Mouse (Mus musculus) heart, postnatal 0 days (tissue): ENCODE results near the gene Kctd21. TPM values are rescaled to one million over a fixed set of nuclear protein-coding genes. Genes with fewer than 3 reads are reported as not detected.

Source experiments
- ATAC-seq: fragments of 200-750 bp; cut with Nextera tagmentation; 2 replicates; pipeline ENCODE4 v1.8.0; 2017; ENCODE audit warnings: low read depth, moderate number of reproducible peaks, moderate library complexity; ENCODE audit not compliant: insufficient read depth
- DNase-seq: peaks from one replicate; pipeline ENCODE4 v3.0.0-alpha.2; 2016; ENCODE audit warnings: low spot score
- H3K27ac ChIP-seq: fragments of 300-500 bp; sonication (generic); 2 replicates; pipeline ENCODE4 v1.5.1; 2014; ENCODE audit warnings: low read depth, mild to moderate bottlenecking
- H3K27me3 ChIP-seq: fragments of 300-500 bp; sonication (generic); 2 replicates; pipeline ENCODE4 v1.6.1; 2014; ENCODE audit warnings: low read length, mixed read lengths; ENCODE audit not compliant: control insufficient read depth, insufficient read depth
- H3K36me3 ChIP-seq: fragments of 300-500 bp; sonication (generic); replicated peaks from 2 replicates; pipeline ENCODE4 v1.6.1; 2014; ENCODE audit warnings: low read length, mixed read lengths; ENCODE audit not compliant: control insufficient read depth, insufficient read depth
- H3K4me1 ChIP-seq: fragments of 300-500 bp; sonication (generic); 2 replicates; pipeline ENCODE4 v1.6.1; 2014; ENCODE audit warnings: antibody characterized with exemption; ENCODE audit not compliant: control insufficient read depth, insufficient read depth
- H3K4me2 ChIP-seq: fragments of 300-500 bp; sonication (generic); 2 replicates; pipeline ENCODE4 v1.6.1; 2014; ENCODE audit warnings: low read depth, mild to moderate bottlenecking, low read length, moderate library complexity
- H3K4me3 ChIP-seq: fragments of 300-500 bp; sonication (generic); 2 replicates; pipeline ENCODE4 v1.5.1; 2014; ENCODE audit warnings: low read depth, low read length
- H3K9ac ChIP-seq: fragments of 300-500 bp; sonication (generic); replicated peaks from 2 replicates; pipeline ENCODE4 v1.6.1; 2014; ENCODE audit warnings: low read depth, low read length, mixed read lengths
- H3K9me3 ChIP-seq: fragments of 300-500 bp; sonication (generic); replicated peaks from 2 replicates; pipeline ENCODE4 v1.6.1; 2016; ENCODE audit warnings: low read length; ENCODE audit not compliant: control insufficient read depth
- CTCF ChIP-seq: IDR thresholded peaks from 2 replicates; pipeline ENCODE4 v1.5.1; 2016; ENCODE audit warnings: antibody characterized with exemption, control low read depth, low read depth
- EP300 ChIP-seq: IDR thresholded peaks from 2 replicates; pipeline ENCODE4 v1.6.1; 2016; ENCODE audit warnings: antibody characterized with exemption, low read depth
- WGBS: fragments of 180-500 bp; shearing (Covaris S2); extraction: QIAGEN DNeasy Blood & Tissue Kit; methylation state at CpG from one replicate; pipeline ENCODE4 v1.1.7; 2014; 5-methylcytosine and 5-hydroxymethylcytosine counted together
- polyA plus RNA-seq: library from polyadenylated mRNA; unstranded; fragments of >200 nt; fragmentation: Nextera tagmentation; extraction: Ambion mirVana; gene quantifications from 2 replicates; pipeline ENCODE4 v1.2.1, GENCODE M21; 2015
- total RNA-seq: library from RNA; depleted of rRNA; stranded (reverse); fragments of >200 nt; gene quantifications from 2 replicates; pipeline ENCODE4 v1.2.3, GENCODE M21; 2014; ENCODE audit warnings: low replicate concordance

Kctd21 gene
- total and polyA plus RNA-seq, 2 experiments from 2014 or later, result 1.9 to 3.4 TPM

DNA sequence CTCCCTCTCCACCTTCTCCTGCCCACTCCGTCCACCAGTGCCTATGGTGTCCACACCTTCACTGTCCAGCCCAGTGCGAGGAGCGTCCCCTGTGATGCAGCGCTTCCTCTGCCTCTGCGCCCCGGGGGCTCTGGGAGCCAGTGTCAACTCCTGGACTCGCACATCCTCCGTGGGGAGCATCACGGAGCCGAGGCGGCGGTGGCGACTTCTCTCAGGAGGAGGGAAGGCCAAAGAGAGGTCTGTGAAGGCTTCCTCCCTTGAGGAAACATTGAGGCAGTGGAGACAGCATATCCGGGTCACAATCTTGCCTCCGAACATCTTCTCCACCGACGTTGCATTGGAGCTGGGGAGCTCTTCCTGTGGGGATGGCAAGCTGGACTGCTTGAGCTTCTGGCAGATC is 19.9 kb upstream of the Kctd21 start:
- Histone ChIP-seq H3K9ac (no peak overlapping the region), H3K36me3 (peaks cover 40% of the 10 kb centered on the region), H3K27me3 (no peaks in the 10 kb centered on the region), H3K4me1 (no peaks in the 10 kb centered on the region), H3K27ac (no peak overlapping the region), H3K4me3 (no peak overlapping the region), H3K4me2 (no peak overlapping the region), H3K9me3 (no peaks in the 10 kb centered on the region)
- no peak for DNase-seq
- 83% methylated on average over 17 of the region's 17 CpGs for WGBS
- no peak for ATAC-seq
- TF ChIP-seq EP300 (no peak), CTCF (no peak)

- H3K36me3 ChIP-seq, result peaks cover 34% of the 10 kb centered on the region
- no peak overlapping the region for H3K9ac ChIP-seq
- no peak for ATAC-seq
- H3K27me3 ChIP-seq, result no peaks in the 10 kb centered on the region
- no peak overlapping the region for H3K27ac ChIP-seq
- no peak overlapping the region for H3K4me2 ChIP-seq
- no peaks in the 10 kb centered on the region for H3K9me3 ChIP-seq
- H3K4me1 ChIP-seq, result no peaks in the 10 kb centered on the region
- H3K4me3 ChIP-seq, result no peak overlapping the region
- 86% methylated on average over 6 of the region's 6 CpGs for WGBS
- TF ChIP-seq EP300 (no peak), CTCF (no peak)
- no peak for DNase-seq
These were observed 19.3 kb upstream of the Kctd21 start for GRCm38 (mm10) chr7:97312856-97313255.

DNA sequence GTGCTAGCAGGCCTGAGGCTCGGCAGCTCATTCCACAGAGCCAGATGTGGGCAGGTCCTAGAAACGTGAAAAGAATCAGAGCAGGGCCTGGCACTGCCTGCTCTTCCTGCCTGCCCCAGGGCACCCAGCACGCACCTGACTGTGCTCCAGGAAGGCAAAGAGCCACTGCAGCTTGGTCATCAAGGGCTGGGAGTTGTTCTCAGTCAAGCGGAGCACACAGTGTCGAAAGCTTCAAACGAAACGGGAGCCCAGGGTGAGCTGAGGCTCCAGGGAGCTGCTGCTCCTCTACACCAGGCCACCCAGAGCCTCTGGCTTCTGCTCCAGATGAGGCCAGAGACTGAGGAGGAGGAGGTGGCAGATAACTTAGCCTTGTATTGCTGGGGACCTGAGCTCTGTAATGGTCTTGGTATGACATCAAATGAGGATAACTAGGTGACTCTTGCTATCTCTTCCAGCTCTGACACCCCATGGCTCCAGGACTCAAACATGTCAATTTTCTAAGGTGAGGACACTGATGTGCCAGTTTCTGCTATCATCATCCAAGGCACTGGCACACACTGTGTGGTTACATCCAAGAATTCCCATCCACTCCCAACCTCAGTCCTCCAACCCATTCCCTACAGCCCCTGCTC is 18.6 kb upstream of the Kctd21 start:
- no peak overlapping the region for H3K9ac ChIP-seq
- DNase-seq (no peak), ATAC-seq (no peak)
- no peaks in the 10 kb centered on the region for H3K27me3 ChIP-seq
- no peak overlapping the region for H3K4me2 ChIP-seq
- 63% methylated on average over 7 of the region's 7 CpGs for WGBS
- TF ChIP-seq EP300 (no peak), CTCF (no peak)
- no peak overlapping the region for H3K27ac ChIP-seq
- H3K4me3 ChIP-seq, result no peak overlapping the region
- no peaks in the 10 kb centered on the region for H3K4me1 ChIP-seq
- H3K36me3 ChIP-seq, result peaks cover 29% of the 10 kb centered on the region
- no peaks in the 10 kb centered on the region for H3K9me3 ChIP-seq

GRCm38 (mm10) chr7:97314646-97315045 is 17.5 kb upstream of the Kctd21 start:
- H3K27ac ChIP-seq, result no peak overlapping the region
- no peak overlapping the region for H3K4me2 ChIP-seq
- H3K36me3 ChIP-seq, result peaks cover 18% of the 10 kb centered on the region
- TF ChIP-seq CTCF, result no peak
- no peak for TF ChIP-seq EP300
- H3K9me3 ChIP-seq, result no peaks in the 10 kb centered on the region
- 84% methylated on average over 5 of the region's 5 CpGs for WGBS
- H3K27me3 ChIP-seq, result no peaks in the 10 kb centered on the region
- ATAC-seq (no peak), DNase-seq (no peak)
- H3K4me1 ChIP-seq, result no peaks in the 10 kb centered on the region
- H3K4me3 ChIP-seq, result no peak overlapping the region
- no peak overlapping the region for H3K9ac ChIP-seq

DNA sequence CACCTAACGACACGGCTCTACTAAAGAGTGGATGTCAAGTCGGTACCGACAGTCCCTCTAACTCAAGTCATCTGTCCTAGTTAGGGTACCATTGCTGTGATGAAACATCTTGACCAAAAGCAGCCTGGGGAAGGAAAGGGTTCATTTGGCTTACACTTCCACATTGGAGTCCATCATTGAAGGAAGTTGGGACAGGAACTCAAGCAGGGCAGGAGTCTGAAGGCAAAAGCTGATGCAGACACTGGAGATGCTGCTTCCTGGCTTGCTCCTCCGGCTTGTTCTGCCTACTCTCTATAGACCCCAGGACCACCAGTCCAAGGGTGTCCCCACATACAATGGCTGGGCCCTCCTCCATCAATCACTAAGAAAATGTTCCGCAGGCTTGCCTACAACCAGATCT is 16.5 kb upstream of the Kctd21 start:
- peaks cover 8% of the 10 kb centered on the region for H3K36me3 ChIP-seq
- ATAC-seq (no peak), DNase-seq (no peak)
- no peak overlapping the region for H3K4me2 ChIP-seq
- no peaks in the 10 kb centered on the region for H3K9me3 ChIP-seq
- no peaks in the 10 kb centered on the region for H3K4me1 ChIP-seq
- WGBS, result 87% methylated on average over 6 of the region's 6 CpGs
- no peak overlapping the region for H3K4me3 ChIP-seq
- H3K27ac ChIP-seq, result no peak overlapping the region
- H3K9ac ChIP-seq, result no peak overlapping the region
- no peaks in the 10 kb centered on the region for H3K27me3 ChIP-seq
- no peak for TF ChIP-seq EP300
- TF ChIP-seq CTCF, result no peak

- Histone ChIP-seq H3K4me3 (no peak overlapping the region), H3K27ac (no peak overlapping the region), H3K9me3 (no peaks in the 10 kb centered on the region), H3K4me1 (no peaks in the 10 kb centered on the region), H3K36me3 (0 out of 2 replicates have a peak, but pooled peaks cover 2% of the 10 kb centered on the region), H3K9ac (no peak overlapping the region), H3K4me2 (no peak overlapping the region), H3K27me3 (no peaks in the 10 kb centered on the region)
- DNase-seq (no peak), ATAC-seq (no peak)
- TF ChIP-seq CTCF, result no peak
- WGBS, result 73% methylated on average over 3 of the region's 3 CpGs
These were observed 14.4 kb upstream of the Kctd21 start for GRCm38 (mm10) chr7:97317706-97318105.
